Mouse (Mus musculus) R1 (cell line): ENCODE results near the gene Rps19.

Experiments
- DNase-seq: peaks from one replicate; pipeline ENCODE4 v3.0.0-alpha.2; 2018; ENCODE audit warnings: low read depth, low spot score

Rps19 gene

DNA sequence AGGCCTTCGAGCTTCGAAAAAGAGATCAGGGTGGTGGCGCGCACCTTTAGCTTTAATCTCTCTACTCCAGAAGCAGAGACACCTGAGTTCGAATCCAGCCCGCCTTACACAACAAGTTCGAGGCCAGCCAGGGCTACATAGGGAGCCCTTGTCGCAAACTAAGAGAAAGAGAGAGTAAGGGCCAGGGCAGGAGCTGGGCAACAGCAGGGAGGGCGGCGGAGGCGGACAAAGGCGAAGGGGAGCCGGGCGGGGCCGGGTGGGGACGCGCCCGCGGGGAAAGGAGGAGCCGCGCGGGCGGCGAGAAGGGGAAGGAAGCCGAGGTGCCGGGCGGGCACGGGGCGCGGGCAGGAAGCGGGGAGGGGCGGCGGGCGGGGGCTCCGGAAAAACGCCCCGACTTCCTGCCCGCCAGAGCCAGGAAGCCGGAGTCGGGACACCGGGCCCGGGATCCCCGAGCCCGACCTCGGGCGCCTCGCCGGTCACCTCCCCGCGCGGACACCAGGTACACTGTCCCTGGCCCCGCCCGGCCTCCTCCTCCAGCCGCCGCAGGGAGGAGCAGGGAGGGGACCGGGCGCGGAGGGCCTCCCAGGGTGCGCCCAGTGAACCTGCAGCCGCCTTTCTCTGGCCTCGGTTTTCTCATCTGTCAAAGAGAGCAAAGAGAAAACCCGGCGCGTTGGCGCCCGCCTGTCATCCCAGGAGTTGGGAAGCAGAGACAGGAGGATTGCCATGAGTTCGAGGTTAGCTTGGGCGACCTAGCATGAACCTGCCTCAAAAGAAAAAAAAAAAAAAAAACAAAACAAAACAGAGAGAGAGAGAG, 18.7 kb downstream of the Rps19 start, which contains the start of gene Arhgef1:
TSS of gene Arhgef1 (plus strand) at position 283 of the 814 bp plus-strand sequence.
- DNase-seq: peak; percentile 45

DNA sequence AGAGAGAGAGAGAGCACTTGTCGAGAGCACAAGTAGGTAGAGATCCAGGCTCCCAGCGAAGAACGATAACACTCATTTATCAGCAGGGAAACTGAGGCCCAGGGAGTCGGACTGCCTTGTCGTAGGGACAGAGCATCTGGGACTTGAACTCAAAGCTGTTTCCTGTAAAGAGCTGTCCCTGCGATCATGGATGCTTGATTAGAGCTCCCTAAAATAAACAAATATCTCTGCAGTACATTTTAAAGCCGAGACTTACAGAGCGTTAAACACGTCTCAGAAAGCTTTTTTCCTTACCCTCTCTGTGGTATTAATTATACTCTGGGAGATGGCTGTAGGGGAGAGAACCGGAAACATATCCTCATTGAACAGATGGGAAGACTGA, 19.3 kb downstream of the Rps19 start:
- DNase-seq: no peak

DNA sequence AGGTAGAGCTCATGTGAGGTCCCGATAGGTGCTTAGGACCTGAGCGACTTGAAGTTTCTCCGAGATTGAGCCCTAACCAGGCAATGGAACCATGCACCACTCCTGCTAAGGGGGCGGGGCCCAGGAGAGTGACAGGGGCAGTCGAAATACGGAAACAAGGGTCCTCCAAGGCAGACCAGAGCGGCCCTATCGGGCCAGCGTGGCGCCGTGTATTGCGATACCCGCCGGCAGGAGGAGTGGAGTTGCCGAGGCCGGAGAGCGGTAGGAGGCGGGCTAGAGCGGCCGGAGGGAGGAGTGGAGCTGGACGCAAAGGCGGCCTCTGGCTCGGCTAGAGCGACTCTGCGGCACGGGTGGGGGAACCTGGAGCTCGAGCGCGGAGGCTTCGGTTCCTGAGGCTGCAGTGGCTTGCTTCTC, 19.9 kb downstream of the Rps19 start:
- peak; percentile 98 for DNase-seq

DNA sequence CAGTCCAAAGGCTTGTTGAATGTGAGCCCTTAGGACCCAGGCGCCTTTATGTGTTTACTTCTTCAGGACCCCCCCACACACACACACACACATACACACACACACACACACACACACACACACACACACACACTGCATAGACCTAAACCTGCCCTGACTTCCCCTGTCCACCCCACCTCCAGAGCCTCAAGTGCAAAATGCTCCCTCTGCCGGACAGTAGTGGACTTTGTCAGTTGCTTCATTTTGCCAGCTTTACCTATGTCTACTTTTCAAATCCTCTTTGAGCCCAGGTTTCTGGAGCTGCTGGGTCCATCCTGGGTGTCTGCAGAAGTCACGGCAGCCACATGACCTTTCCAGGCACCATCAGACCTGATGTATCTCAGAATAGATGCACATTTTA, 20.8 kb downstream of the Rps19 start:
- peak; percentile 85 for DNase-seq

DNA sequence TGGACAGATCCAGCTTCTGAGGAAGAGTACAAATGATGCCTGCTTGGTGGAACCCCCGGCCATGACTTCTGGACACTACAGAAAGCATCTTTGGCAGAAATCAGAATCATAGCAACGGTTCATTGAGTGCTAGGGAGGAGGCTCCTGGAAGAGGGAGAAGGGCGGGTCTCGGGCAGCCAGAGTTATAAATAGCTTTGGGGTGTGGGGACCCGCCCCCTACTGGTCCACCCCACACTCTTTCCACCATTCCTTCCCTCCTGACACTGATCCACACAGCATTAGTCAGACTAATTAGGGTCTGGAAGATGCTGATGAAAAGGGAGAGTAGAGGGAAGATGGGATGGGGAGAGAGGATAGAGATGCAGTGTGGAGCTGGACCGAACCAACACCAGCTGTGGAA, 22.4 kb downstream of the Rps19 start:
- peak; percentile 60 for DNase-seq

DNA sequence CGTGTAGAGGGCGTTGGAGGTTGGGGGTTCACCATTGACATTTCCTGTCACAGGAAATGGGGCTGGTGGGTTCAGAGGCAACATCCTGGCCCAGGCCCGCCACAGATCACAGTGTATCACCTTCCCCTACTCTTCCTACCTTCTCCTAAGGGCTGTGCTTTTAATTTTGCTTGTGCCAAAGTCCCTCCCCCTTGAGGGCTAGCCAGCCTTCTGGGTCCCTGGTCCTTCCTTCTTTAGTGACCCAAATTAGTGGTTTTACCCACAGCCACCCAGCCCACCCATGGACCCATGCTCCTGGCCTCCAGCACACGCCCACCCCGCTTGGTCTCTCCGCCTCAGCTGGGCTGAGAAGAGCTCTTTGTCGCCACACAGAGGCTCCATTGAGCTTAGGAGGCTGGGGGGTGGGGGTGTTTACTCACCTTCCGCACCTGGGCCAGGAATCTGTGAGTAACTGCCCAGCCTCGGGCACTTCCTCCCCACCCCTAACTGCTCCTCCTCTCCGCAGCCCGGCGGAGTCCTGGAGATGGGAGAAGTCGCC, 23.1 kb downstream of the Rps19 start:
- peak; percentile 67 for DNase-seq

DNA sequence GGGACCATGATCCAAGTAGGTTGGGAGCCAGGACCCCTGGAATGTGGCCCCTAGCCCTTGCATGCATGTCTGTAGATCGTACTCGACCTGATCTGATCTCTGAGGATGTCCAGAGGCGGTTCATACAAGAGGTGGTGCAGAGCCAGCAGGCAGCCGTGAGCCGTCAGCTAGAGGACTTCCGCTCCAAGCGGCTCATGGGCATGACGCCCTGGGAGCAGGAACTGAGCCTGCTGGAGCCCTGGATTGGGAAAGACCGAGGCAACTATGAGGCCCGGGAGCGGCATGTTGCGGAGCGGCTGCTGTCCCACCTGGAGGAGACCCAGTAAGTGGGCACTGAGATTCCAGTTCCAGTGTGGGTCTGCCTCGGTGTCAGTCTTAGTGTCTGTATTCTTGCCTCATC, 28.3 kb downstream of the Rps19 start:
- DNase-seq: no peak

DNA sequence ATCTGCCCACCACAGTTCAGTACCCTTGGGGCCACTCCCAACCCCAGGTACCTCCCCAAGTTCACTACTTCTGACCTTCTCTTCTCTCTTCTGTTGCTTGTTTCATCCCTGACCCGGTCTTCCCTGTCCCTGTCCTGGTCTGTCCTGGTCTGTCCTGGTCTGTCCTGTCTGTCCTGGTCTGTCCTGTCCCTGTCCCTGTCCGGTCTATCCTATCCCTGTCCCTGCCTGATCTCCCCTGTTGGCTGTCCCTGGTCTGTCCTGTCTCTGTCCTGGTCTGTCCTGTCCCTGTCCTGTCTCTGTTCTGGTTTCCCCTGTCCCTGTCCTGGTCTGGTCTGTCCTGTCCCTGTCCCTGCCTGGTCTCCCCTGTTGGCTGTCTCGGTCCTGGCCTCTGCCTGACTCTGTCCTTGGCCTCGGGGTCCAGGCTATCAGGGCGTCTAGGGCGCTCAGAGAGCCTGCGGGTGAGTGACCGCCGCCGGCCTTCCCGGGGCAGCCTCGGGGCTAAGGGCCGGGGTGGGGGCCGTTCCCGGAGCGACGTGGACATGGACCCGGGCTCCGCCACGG, 34.7 kb downstream of the Rps19 start:
- DNase-seq: no peak

DNA sequence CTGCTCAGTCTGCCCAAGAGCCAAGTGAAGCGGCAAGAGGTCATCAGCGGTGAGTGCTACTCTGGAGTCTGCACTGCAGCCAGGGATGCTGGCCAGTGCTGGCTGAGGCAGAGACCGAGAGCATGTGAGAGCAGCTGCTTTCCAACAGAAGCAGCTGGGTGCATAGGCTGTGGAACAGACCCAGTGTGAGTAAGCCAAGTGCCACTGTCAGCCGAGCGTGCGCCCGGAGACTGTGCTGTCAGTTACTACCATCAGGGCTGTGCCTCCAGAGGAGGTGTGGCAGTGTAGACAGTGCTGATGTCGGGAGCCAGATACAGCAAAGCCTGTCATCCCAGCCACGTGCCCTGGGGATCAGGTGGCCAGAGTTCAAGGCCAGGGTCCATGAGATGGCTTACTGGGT, 35.6 kb downstream of the Rps19 start:
- DNase-seq: peak; percentile 33

DNA sequence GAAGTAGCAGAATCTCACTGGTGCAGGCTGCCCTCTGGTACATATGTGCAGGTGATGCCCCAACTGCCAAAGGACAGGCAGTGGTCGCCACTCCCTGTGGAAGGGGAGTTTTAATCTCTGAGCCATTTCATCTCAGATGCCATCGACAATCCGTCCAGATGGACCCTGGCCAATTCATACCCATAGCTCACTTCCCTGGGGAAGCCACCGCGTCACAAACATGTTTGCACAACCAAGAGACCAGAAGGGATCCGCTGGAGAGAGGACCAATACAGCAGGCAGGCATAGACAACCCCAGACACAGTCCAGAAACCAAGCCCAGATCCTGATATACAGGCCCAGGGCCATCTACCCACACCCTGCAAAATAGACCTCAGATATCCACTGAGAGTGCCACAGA, 46.3 kb downstream of the Rps19 start:
- no peak for DNase-seq

DNA sequence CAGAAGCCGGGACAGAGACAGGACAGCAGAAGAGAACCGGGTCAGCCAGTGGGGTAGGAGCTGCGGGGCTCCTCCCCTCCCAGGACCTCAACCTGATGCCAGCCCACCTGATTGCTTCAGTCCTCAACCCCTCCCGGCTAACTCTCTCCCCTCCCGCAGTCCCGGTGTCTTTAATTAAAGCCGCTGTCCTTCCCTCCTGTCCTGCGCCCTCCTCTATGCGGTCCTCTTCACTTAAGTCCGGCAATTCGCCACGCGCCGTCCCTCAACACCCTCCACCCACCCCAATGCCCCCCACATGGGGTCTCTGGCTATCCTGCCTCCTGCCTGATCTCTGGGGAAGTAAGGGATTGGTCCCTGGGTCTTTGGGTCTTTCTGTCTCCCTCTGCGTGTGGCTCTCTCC, 47.5 kb downstream of the Rps19 start:
- no peak for DNase-seq
